Mouse (Mus musculus) kidney, embryonic 15.5 days (tissue): ENCODE measurements around the gene Ldlr. TPM values are rescaled to one million over a fixed set of nuclear protein-coding genes. Genes with fewer than 3 reads are reported as not detected.

Experiments used
- ATAC-seq: fragments of 200-750 bp; cut with Nextera tagmentation; replicated peaks from 2 replicates; pipeline ENCODE4 v1.8.0; 2017; ENCODE audit warnings: moderate TSS enrichment; ENCODE audit not compliant: low FRiP score
- H3K27ac ChIP-seq: fragments of 300-500 bp; sonication (generic); 2 replicates; pipeline ENCODE4 v1.5.1; 2015; ENCODE audit warnings: mild to moderate bottlenecking, inconsistent platforms
- H3K27me3 ChIP-seq: fragments of 300-500 bp; sonication (generic); 2 replicates; pipeline ENCODE4 v1.6.1; 2015; ENCODE audit warnings: inconsistent platforms
- H3K36me3 ChIP-seq: fragments of 300-500 bp; sonication (generic); 2 replicates; pipeline ENCODE4 v1.6.1; 2015; ENCODE audit warnings: inconsistent platforms
- H3K4me1 ChIP-seq: fragments of 300-500 bp; sonication (generic); 2 replicates; pipeline ENCODE4 v1.6.1; 2015; ENCODE audit warnings: inconsistent platforms
- H3K4me2 ChIP-seq: fragments of 300-500 bp; sonication (generic); 2 replicates; pipeline ENCODE4 v1.6.1; 2015; ENCODE audit warnings: moderate library complexity, mild to moderate bottlenecking, inconsistent platforms
- H3K4me3 ChIP-seq: fragments of 300-500 bp; sonication (generic); replicated peaks from 2 replicates; pipeline ENCODE4 v1.5.1; 2015; ENCODE audit warnings: mild to moderate bottlenecking, inconsistent platforms
- H3K9ac ChIP-seq: fragments of 300-500 bp; sonication (generic); 2 replicates; pipeline ENCODE4 v1.6.1; 2015; ENCODE audit warnings: mild to moderate bottlenecking, inconsistent platforms
- H3K9me3 ChIP-seq: fragments of 300-500 bp; sonication (generic); replicated peaks from 2 replicates; pipeline ENCODE4 v1.6.1; 2016; ENCODE audit warnings: inconsistent platforms
- WGBS: fragments of 180-500 bp; shearing (Covaris S2); methylation state at CpG from one replicate; pipeline ENCODE4 v1.1.7; 2015; ENCODE audit warnings: mixed read lengths; 5-methylcytosine and 5-hydroxymethylcytosine counted together
- polyA plus RNA-seq: library from polyadenylated mRNA; unstranded; fragments of >200 nt; fragmentation: Nextera tagmentation; extraction: Ambion mirVana; gene quantifications from 2 replicates; pipeline ENCODE4 v1.2.1, GENCODE M21; 2015

Ldlr gene
- polyA plus RNA-seq = 28.9 and 34.9 TPM in 2 replicates

GRCm38 (mm10) chr9:21723377-21724146, at the start of gene Ldlr:
Gene Ldlr, plus strand, starts transcription at chr9:21723483.
- ATAC-seq = peak; percentile 89
- Histone ChIP-seq H3K4me3 (peak within 1 kb of the TSS; percentile 77), H3K9ac (peak within 1 kb of the TSS; percentile 72), H3K27ac (peak within 1 kb of the TSS; percentile 96), H3K9me3 (no peaks in the 10 kb centered on the region), H3K4me2 (peak within 1 kb of the TSS; percentile 72), H3K36me3 (peaks cover 19% of the 10 kb centered on the region; the same call in 1 of the 2 replicates), H3K27me3 (no peaks in the 10 kb centered on the region), H3K4me1 (peaks cover 54% of the 10 kb centered on the region)
- under 1% methylated on average over 47 of the region's 47 CpGs for WGBS

- no peaks in the 10 kb centered on the region for H3K27me3 ChIP-seq
- H3K27ac ChIP-seq = no peak overlapping the region
- no peak overlapping the region for H3K4me3 ChIP-seq
- H3K9me3 ChIP-seq = no peaks in the 10 kb centered on the region
- H3K9ac ChIP-seq = no peak overlapping the region
- H3K4me2 ChIP-seq = no peak overlapping the region
- ATAC-seq = no peak
- no peaks in the 10 kb centered on the region for H3K4me1 ChIP-seq
- 94% methylated on average over 17 of the region's 17 CpGs for WGBS
- peaks cover 98% of the 10 kb centered on the region for H3K36me3 ChIP-seq
Measured at GRCm38 (mm10) chr9:21677706-21678105, 45.6 kb upstream of the Ldlr start.

GRCm38 (mm10) chr9:21680448-21680847, 42.8 kb upstream of the Ldlr start:
- Histone ChIP-seq H3K4me2 (no peak overlapping the region), H3K9me3 (no peaks in the 10 kb centered on the region), H3K36me3 (peaks cover 98% of the 10 kb centered on the region), H3K4me1 (no peaks in the 10 kb centered on the region), H3K4me3 (no peak overlapping the region), H3K9ac (no peak overlapping the region), H3K27ac (no peak overlapping the region), H3K27me3 (no peaks in the 10 kb centered on the region)
- 87% methylated on average over 4 of the region's 4 CpGs for WGBS
- ATAC-seq = no peak

GRCm38 (mm10) chr9:21682827-21683226, 40.5 kb upstream of the Ldlr start:
- Histone ChIP-seq H3K9ac (no peak overlapping the region), H3K4me3 (no peak overlapping the region), H3K9me3 (no peaks in the 10 kb centered on the region), H3K27ac (no peak overlapping the region), H3K27me3 (no peaks in the 10 kb centered on the region), H3K4me1 (no peaks in the 10 kb centered on the region), H3K4me2 (no peak overlapping the region), H3K36me3 (peaks cover 98% of the 10 kb centered on the region)
- no peak for ATAC-seq
- WGBS = 85% methylated on average over 4 of the region's 4 CpGs

GRCm38 (mm10) chr9:21683897-21684296, 39.4 kb upstream of the Ldlr start:
- 81% methylated on average over 3 of the region's 3 CpGs for WGBS
- no peaks in the 10 kb centered on the region for H3K9me3 ChIP-seq
- H3K36me3 ChIP-seq = peaks cover 98% of the 10 kb centered on the region
- H3K4me3 ChIP-seq = no peak overlapping the region
- H3K4me1 ChIP-seq = no peaks in the 10 kb centered on the region
- no peak for ATAC-seq
- no peak overlapping the region for H3K9ac ChIP-seq
- no peaks in the 10 kb centered on the region for H3K27me3 ChIP-seq
- H3K27ac ChIP-seq = no peak overlapping the region
- no peak overlapping the region for H3K4me2 ChIP-seq

GRCm38 (mm10) chr9:21688554-21688953, 34.7 kb upstream of the Ldlr start:
- Histone ChIP-seq H3K27ac (no peak overlapping the region), H3K36me3 (peaks cover 100% of the 10 kb centered on the region), H3K4me1 (no peaks in the 10 kb centered on the region), H3K4me2 (no peak overlapping the region), H3K4me3 (no peak overlapping the region), H3K9me3 (no peaks in the 10 kb centered on the region), H3K9ac (no peak overlapping the region), H3K27me3 (no peaks in the 10 kb centered on the region)
- no peak for ATAC-seq
- WGBS = 92% methylated on average over 7 of the region's 7 CpGs

GRCm38 (mm10) chr9:21690031-21690430, 33.3 kb upstream of the Ldlr start:
- H3K9me3 ChIP-seq = no peaks in the 10 kb centered on the region
- WGBS = 88% methylated on average over 3 of the region's 3 CpGs
- H3K4me3 ChIP-seq = no peak overlapping the region
- H3K4me2 ChIP-seq = no peak overlapping the region
- peaks cover 98% of the 10 kb centered on the region for H3K36me3 ChIP-seq
- ATAC-seq = no peak
- no peaks in the 10 kb centered on the region for H3K4me1 ChIP-seq
- no peak overlapping the region for H3K9ac ChIP-seq
- no peak overlapping the region for H3K27ac ChIP-seq
- no peaks in the 10 kb centered on the region for H3K27me3 ChIP-seq

- H3K4me2 ChIP-seq = no peak overlapping the region
- peaks cover 98% of the 10 kb centered on the region for H3K36me3 ChIP-seq
- no peaks in the 10 kb centered on the region for H3K4me1 ChIP-seq
- no peak for ATAC-seq
- whole genome bisulfite sequencing = 57% methylated on average over 2 of the region's 2 CpGs
- no peaks in the 10 kb centered on the region for H3K27me3 ChIP-seq
- no peak overlapping the region for H3K4me3 ChIP-seq
- no peak overlapping the region for H3K9ac ChIP-seq
- H3K9me3 ChIP-seq = no peaks in the 10 kb centered on the region
- no peak overlapping the region for H3K27ac ChIP-seq
Measured at GRCm38 (mm10) chr9:21691862-21692261, 31.4 kb upstream of the Ldlr start.

- no peak overlapping the region for H3K9ac ChIP-seq
- peaks cover 98% of the 10 kb centered on the region for H3K36me3 ChIP-seq
Measured at GRCm38 (mm10) chr9:21692491-21692890, 30.8 kb upstream of the Ldlr start.

GRCm38 (mm10) chr9:21694071-21694470, 29.2 kb upstream of the Ldlr start:
- Histone ChIP-seq H3K4me1 (no peaks in the 10 kb centered on the region), H3K4me2 (no peak overlapping the region), H3K4me3 (no peak overlapping the region), H3K27ac (no peak overlapping the region), H3K9me3 (no peaks in the 10 kb centered on the region), H3K27me3 (no peaks in the 10 kb centered on the region), H3K36me3 (peaks cover 95% of the 10 kb centered on the region), H3K9ac (no peak overlapping the region)
- ATAC-seq = no peak

More at GRCm38 (mm10) chr9:21692491-21692890, 30.8 kb upstream of the Ldlr start:
- no peak overlapping the region for H3K4me2 ChIP-seq
- H3K4me3 ChIP-seq = no peak overlapping the region
- H3K27me3 ChIP-seq = no peaks in the 10 kb centered on the region
- 94% methylated on average over 4 of the region's 4 CpGs for WGBS
- H3K4me1 ChIP-seq = no peaks in the 10 kb centered on the region
- no peak overlapping the region for H3K27ac ChIP-seq
- ATAC-seq = no peak
- no peaks in the 10 kb centered on the region for H3K9me3 ChIP-seq

- no peak overlapping the region for H3K9ac ChIP-seq
- H3K4me1 ChIP-seq = no peaks in the 10 kb centered on the region
- no peaks in the 10 kb centered on the region for H3K27me3 ChIP-seq
- H3K9me3 ChIP-seq = no peaks in the 10 kb centered on the region
- no peak overlapping the region for H3K27ac ChIP-seq
- 92% methylated on average over 5 of the region's 5 CpGs for WGBS
- H3K36me3 ChIP-seq = peaks cover 95% of the 10 kb centered on the region
- no peak overlapping the region for H3K4me3 ChIP-seq
- ATAC-seq = no peak
- no peak overlapping the region for H3K4me2 ChIP-seq
Measured at GRCm38 (mm10) chr9:21695229-21695792, 28.0 kb upstream of the Ldlr start.

GRCm38 (mm10) chr9:21697121-21697520, 26.2 kb upstream of the Ldlr start:
- Histone ChIP-seq H3K4me3 (no peak overlapping the region), H3K4me1 (no peaks in the 10 kb centered on the region), H3K27me3 (no peaks in the 10 kb centered on the region), H3K9ac (no peak overlapping the region), H3K27ac (no peak overlapping the region), H3K4me2 (no peak overlapping the region), H3K9me3 (no peaks in the 10 kb centered on the region), H3K36me3 (peaks cover 95% of the 10 kb centered on the region)
- WGBS = 80% methylated on average over 6 of the region's 6 CpGs
- no peak for ATAC-seq
